Mouse (Mus musculus): Measurements from ENCODE around the gene Tm6sf1. TPM values are rescaled to one million over a fixed set of nuclear protein-coding genes. Genes with fewer than 3 reads are reported as not detected.

The Tm6sf1 gene
- polyA plus RNA-seq, 1 experiment from 2014 or later, result 13.4 TPM

DNA sequence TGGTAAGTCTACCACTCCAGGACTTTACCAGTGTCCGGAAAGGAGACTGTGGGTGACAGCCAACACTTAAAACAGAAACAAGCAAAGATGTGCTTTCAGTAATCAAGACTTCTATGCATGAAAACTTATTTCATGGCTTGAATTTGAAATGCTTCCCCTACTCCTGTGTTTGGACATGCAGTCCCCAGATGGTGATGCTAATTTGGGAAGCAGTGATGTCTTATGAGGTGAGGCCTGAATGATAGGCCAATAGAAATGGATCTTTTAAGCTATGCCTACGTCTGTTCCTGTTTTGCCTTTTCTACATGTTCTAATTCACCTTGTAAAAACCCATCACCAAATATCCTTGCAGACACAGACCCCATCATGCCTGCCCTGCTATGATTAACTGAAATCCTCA is 46.1 kb downstream of the Tm6sf1 start:
- H3K4me3 ChIP-seq, result no peak overlapping the region
- no peak overlapping the region for H3K9ac ChIP-seq
- no peak overlapping the region for H3K27ac ChIP-seq (replicated peaks)
- no peaks in the 10 kb centered on the region for H3K9me3 ChIP-seq
- no peaks in the 10 kb centered on the region for H3K27me3 ChIP-seq
- 89% methylated on average over 2 of the region's 2 CpGs for WGBS
- H3K4me2 ChIP-seq, result no peak overlapping the region
- H3K4me1 ChIP-seq (replicated peaks), result peaks cover 6% of the 10 kb centered on the region; the same call in 1 of the 2 replicates
- H3K36me3 ChIP-seq, result 0 out of 2 replicates have a peak, but pooled peaks cover 5% of the 10 kb centered on the region
- no peak for ATAC-seq (ENCODE audit: low read depth)

DNA sequence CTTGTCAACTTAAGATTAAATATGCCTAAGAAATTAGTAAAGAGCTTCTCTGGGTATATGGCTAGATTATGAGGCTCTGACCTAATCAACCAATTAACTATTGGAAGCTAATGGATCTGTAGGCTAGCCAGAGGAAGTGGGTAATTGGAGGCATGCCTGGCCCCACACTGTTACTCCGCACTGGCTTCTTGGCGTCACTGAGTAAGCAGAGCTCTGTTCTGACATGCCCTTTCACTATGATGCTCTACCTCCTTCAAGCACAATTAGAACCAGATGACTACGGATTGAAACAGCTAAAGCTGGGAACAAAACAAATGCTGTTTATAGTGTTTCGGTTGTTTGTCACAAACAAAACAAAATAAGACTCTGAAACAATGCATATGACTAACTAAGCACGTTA is 59.5 kb downstream of the Tm6sf1 start:
- H3K27ac ChIP-seq (replicated peaks), result no peak overlapping the region
- 0 out of 2 replicates have a peak, but pooled peaks cover 3% of the 10 kb centered on the region for H3K4me1 ChIP-seq (replicated peaks)
- no peak for ATAC-seq (ENCODE audit: low read depth)
- no peak overlapping the region for H3K9ac ChIP-seq
- H3K36me3 ChIP-seq, result peaks cover 6% of the 10 kb centered on the region; the same call in 1 of the 2 replicates
- H3K4me3 ChIP-seq, result no peak overlapping the region
- WGBS, result 64% methylated on average over 5 of the region's 5 CpGs
- H3K27me3 ChIP-seq, result no peaks in the 10 kb centered on the region
- no peaks in the 10 kb centered on the region for H3K9me3 ChIP-seq
- no peak overlapping the region for H3K4me2 ChIP-seq

DNA sequence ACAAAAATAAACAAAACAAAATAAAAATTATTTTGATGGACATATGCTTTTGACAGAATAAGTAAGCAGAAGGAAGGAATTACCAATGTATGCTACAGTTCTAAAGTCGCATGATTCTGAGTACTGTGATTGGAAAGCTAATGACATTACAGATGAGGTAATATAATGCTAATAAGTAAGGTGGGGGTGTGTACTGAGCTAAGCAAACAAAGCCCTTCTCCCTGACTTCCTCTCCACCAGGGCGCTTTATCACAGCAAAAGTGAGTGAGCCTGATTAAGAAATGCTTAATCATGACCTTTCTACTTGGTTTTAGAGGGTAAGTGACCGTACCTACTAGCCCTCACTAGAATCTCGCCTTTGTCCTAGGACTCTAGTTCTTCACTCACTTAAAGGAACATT is 61.5 kb downstream of the Tm6sf1 start:
- ATAC-seq (ENCODE audit: low read depth), result no peak
- 81% methylated on average over 4 of the region's 4 CpGs for WGBS
- 0 out of 2 replicates have a peak, but pooled peaks cover 5% of the 10 kb centered on the region for H3K4me1 ChIP-seq (replicated peaks)
- H3K36me3 ChIP-seq, result peaks cover 6% of the 10 kb centered on the region; the same call in 1 of the 2 replicates
- H3K9ac ChIP-seq, result no peak overlapping the region
- no peak overlapping the region for H3K4me2 ChIP-seq
- H3K4me3 ChIP-seq, result no peak overlapping the region
- no peaks in the 10 kb centered on the region for H3K27me3 ChIP-seq
- no peaks in the 10 kb centered on the region for H3K9me3 ChIP-seq
- no peak overlapping the region for H3K27ac ChIP-seq (replicated peaks)

DNA sequence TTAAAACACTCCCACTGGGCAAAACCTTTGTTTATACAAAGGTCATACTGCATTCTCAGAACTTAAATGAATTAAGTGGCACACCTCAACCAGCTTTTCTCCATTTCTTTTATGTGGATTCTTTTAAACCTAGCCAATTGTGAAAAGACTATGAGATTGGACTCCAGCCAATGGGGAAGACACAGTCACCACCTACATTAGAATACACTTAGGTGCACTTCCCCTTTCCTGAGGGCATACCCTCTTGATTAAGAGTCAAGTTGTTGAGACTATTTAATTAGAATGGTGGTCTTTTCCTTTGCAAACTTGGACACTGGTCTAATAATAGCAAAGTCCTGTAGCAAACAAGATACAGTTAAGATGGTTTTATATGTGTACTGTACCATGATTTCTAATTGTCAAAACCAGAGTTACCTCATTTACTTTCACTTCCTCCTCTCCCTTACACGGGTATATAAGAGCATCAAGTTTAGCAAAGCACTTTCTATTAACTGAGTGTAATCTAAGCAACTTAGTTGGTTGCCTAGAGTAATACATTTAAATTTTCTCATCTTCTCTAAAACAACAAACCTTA is 62.7 kb downstream of the Tm6sf1 start:
- H3K27ac ChIP-seq (replicated peaks), result no peak overlapping the region
- 93% methylated on average over 1 of the region's 1 CpGs for WGBS
- no peak for ATAC-seq (ENCODE audit: low read depth)
- no peak overlapping the region for H3K4me3 ChIP-seq
- no peak overlapping the region for H3K4me2 ChIP-seq
- no peak overlapping the region for H3K9ac ChIP-seq
- peaks cover 6% of the 10 kb centered on the region; the same call in 1 of the 2 replicates for H3K36me3 ChIP-seq
- H3K27me3 ChIP-seq, result no peaks in the 10 kb centered on the region
- H3K4me1 ChIP-seq (replicated peaks), result 0 out of 2 replicates have a peak, but pooled peaks cover 3% of the 10 kb centered on the region
- no peaks in the 10 kb centered on the region for H3K9me3 ChIP-seq

DNA sequence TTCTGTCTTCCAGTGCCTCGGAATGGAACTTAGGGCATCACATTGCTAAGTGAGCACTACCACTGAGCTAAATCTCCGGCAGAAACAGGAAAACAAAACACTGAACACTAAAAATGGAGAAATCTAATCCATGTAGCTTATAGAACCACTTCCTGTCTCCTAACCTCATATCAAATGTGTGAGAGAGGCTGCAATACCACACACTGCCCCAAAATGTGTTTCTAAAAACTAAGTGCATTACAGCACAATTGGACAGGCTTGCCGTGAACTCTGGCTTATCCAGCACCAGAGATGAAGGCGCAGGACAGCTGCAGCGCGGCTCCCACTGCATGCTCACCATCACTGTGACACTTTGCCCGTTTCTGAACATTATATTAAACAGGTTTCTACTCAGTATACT is 70.2 kb downstream of the Tm6sf1 start:
- WGBS, result 87% methylated on average over 7 of the region's 7 CpGs
- H3K9ac ChIP-seq, result no peak overlapping the region
- ATAC-seq (ENCODE audit: low read depth), result no peak
- no peak overlapping the region for H3K4me2 ChIP-seq
- H3K36me3 ChIP-seq, result no peaks in the 10 kb centered on the region
- H3K9me3 ChIP-seq, result no peaks in the 10 kb centered on the region
- peaks cover 48% of the 10 kb centered on the region for H3K4me1 ChIP-seq (replicated peaks)
- no peak overlapping the region for H3K27ac ChIP-seq (replicated peaks)
- H3K4me3 ChIP-seq, result no peak overlapping the region
- H3K27me3 ChIP-seq, result no peaks in the 10 kb centered on the region

DNA sequence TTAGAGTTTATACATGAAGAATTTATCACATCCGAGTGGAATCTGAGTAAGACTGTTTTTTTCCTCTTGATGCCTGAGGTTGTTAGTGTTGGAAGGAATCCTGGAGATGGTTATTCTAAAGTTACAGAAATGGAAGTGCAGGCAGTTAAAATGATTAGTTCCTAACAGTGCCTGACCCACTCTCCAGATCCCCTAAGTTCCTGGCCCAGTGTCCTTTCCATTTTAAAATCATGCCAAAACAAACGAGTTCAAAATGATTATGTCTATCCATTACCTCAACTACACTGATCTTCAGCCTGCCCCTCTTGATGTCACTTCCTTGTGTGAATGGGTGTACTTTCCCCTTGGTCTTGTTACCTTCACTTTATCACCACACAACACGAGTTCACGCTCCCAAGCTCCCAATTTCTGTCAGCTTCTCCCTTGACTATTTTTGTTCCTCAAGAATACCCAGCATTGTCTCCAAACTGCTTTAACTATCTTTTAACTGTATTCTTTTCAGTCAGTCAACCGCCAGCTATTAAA is 73.8 kb downstream of the Tm6sf1 start:
- no peaks in the 10 kb centered on the region for H3K27me3 ChIP-seq
- no peak for ATAC-seq (ENCODE audit: low read depth)
- H3K4me1 ChIP-seq (replicated peaks), result peaks cover 63% of the 10 kb centered on the region
- H3K9ac ChIP-seq, result peak overlapping the region; percentile 98
- H3K4me2 ChIP-seq, result peak overlapping the region; percentile 85
- H3K27ac ChIP-seq (replicated peaks), result peak overlapping the region; percentile 99; the same call in 1 of the 2 replicates
- H3K4me3 ChIP-seq, result peak overlapping the region; percentile 79
- WGBS, result 31% methylated on average over 5 of the region's 5 CpGs
- no peaks in the 10 kb centered on the region for H3K9me3 ChIP-seq
- no peaks in the 10 kb centered on the region for H3K36me3 ChIP-seq

DNA sequence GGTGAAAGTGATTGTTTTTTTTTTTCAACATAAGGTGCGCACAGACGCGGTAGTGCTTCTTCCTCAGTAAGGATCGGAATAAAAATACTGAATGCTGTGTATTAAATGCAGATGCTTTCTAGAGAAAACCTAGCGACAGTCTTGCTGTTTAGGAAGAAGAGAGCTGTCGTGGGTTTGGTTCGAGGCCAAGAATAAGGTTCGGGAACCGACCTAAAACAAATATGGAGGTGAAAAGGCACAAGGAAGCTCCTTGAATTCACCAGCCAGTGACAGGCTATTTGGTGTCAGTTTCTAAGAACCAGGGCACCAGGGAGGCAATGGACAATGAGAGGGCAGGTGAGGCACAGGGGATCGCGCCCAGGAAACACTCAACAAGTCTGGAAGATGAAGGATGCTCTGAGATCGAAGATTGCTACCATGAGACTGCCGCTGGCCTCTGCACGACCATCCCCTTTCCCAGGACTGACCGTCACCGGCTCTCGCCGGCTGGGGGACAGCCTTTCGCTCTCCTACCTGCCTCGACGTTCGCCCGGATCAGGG is 74.3 kb downstream of the Tm6sf1 start:
- H3K36me3 ChIP-seq, result no peaks in the 10 kb centered on the region
- 4% methylated on average over 23 of the region's 23 CpGs for WGBS
- H3K4me3 ChIP-seq, result peak overlapping the region; percentile 79
- peak overlapping the region; percentile 85 for H3K4me2 ChIP-seq
- H3K9ac ChIP-seq, result peak overlapping the region; percentile 98
- peaks cover 60% of the 10 kb centered on the region for H3K4me1 ChIP-seq (replicated peaks)
- no peaks in the 10 kb centered on the region for H3K27me3 ChIP-seq
- no peak for ATAC-seq (ENCODE audit: low read depth)
- H3K9me3 ChIP-seq, result no peaks in the 10 kb centered on the region
- H3K27ac ChIP-seq (replicated peaks), result peak overlapping the region; percentile 99

DNA sequence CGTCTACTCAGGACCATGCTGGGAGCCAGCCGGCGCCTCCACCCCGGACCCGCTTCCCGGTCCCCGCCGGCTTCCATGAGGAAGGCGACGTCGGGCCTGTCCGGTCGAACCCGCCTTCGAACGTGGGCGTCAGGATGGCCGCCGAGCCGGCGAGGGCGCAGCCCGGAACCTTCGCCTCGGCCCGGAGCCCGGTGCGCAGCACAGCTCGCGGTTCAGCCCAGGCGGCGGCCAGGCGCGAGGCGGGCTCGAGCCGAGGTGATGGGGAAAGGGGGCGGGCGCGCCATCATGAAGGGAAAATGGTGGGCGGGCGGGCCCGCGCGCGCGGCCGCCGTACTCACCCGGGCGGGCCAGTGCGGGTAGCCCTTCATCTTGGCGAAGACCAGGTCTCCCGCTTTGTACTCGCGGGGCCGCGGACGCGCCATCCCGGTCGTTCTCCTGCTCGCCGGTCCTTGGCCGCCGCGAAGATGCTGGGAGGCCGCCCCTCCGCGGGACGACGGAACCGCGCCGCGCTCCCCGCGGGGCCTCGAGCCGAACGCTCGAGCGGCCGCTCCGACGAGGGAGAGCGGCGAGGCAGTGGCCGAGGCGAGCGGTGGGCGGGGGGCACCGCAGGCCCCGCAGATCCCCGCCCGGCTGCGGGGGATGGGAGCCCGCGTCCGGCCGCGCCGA is 74.9 kb downstream of the Tm6sf1 start:
- peak overlapping the region; percentile 99 for H3K27ac ChIP-seq (replicated peaks)
- peaks cover 56% of the 10 kb centered on the region for H3K4me1 ChIP-seq (replicated peaks)
- H3K36me3 ChIP-seq, result no peaks in the 10 kb centered on the region
- peak overlapping the region; percentile 85 for H3K4me2 ChIP-seq
- WGBS, result 0% methylated on average over 88 of the region's 103 CpGs
- H3K4me3 ChIP-seq, result peak overlapping the region; percentile 79
- no peaks in the 10 kb centered on the region for H3K9me3 ChIP-seq
- peak; percentile 84 for ATAC-seq (ENCODE audit: low read depth)
- peak overlapping the region; percentile 98 for H3K9ac ChIP-seq
- H3K27me3 ChIP-seq, result no peaks in the 10 kb centered on the region

Other genes with a start within 250 kb of the Tm6sf1 start
- gene Homer2, start 151.5 kb upstream of the Tm6sf1 start, polyA plus RNA-seq (2015; fragmentation: Nextera tagmentation; extraction: Ambion mirVana), result 30.5 and 31.9 TPM in 2 replicates
- gene Ramac, start 96.1 kb upstream of the Tm6sf1 start, polyA plus RNA-seq (2015; fragmentation: Nextera tagmentation; extraction: Ambion mirVana), result 127 and 151 TPM in 2 replicates
- gene 3110040N11Rik, start 69.5 kb upstream of the Tm6sf1 start, polyA plus RNA-seq (2015; fragmentation: Nextera tagmentation; extraction: Ambion mirVana), result 47.7 and 54.4 TPM in 2 replicates
- 97.1 and 102 TPM in 2 replicates for gene Btbd1, start 29.6 kb upstream of the Tm6sf1 start, polyA plus RNA-seq (2015; fragmentation: Nextera tagmentation; extraction: Ambion mirVana)
- not detected in 2 replicates for gene Gm10160, start 3.2 kb upstream of the Tm6sf1 start, polyA plus RNA-seq (2015; fragmentation: Nextera tagmentation; extraction: Ambion mirVana)
- gene Hdgfl3, start 75.5 kb downstream of the Tm6sf1 start, polyA plus RNA-seq (2015; fragmentation: Nextera tagmentation; extraction: Ambion mirVana), result 56.1 and 56.2 TPM in 2 replicates
- gene Bnc1, start 133.3 kb downstream of the Tm6sf1 start, polyA plus RNA-seq (2015; fragmentation: Nextera tagmentation; extraction: Ambion mirVana), result 3.7 and 5.5 TPM in 2 replicates